Mouse (Mus musculus): Measurements from ENCODE around the gene Syt12. TPM values are rescaled to one million over a fixed set of nuclear protein-coding genes. Genes with fewer than 3 reads are reported as not detected.

Syt12 gene
- polyA plus RNA-seq, 1 experiment from 2014 or later = 1.9 TPM

GRCm38 (mm10) chr19:4417713-4418112, 59.5 kb downstream of the Syt12 start:
- H3K4me2 ChIP-seq (replicated peaks) = no peak overlapping the region
- no peak overlapping the region for H3K4me3 ChIP-seq
- H3K9ac ChIP-seq = no peak overlapping the region
- H3K9me3 ChIP-seq = no peaks in the 10 kb centered on the region
- H3K27ac ChIP-seq = no peak overlapping the region
- no peak for ATAC-seq (ENCODE audit: low FRiP score, low read depth)
- no peaks in the 10 kb centered on the region for H3K27me3 ChIP-seq (replicated peaks)
- H3K36me3 ChIP-seq = no peaks in the 10 kb centered on the region
- no peaks in the 10 kb centered on the region for H3K4me1 ChIP-seq

GRCm38 (mm10) chr19:4417183-4417582, 60.1 kb downstream of the Syt12 start:
- Histone ChIP-seq H3K36me3 (no peaks in the 10 kb centered on the region), H3K27me3 (replicated peaks) (no peaks in the 10 kb centered on the region), H3K4me1 (no peaks in the 10 kb centered on the region), H3K27ac (no peak overlapping the region), H3K9me3 (no peaks in the 10 kb centered on the region), H3K4me2 (replicated peaks) (no peak overlapping the region), H3K9ac (no peak overlapping the region), H3K4me3 (no peak overlapping the region)
- WGBS = 0% methylated on average over 1 of the region's 1 CpGs
- ATAC-seq (ENCODE audit: low FRiP score, low read depth) = no peak

DNA sequence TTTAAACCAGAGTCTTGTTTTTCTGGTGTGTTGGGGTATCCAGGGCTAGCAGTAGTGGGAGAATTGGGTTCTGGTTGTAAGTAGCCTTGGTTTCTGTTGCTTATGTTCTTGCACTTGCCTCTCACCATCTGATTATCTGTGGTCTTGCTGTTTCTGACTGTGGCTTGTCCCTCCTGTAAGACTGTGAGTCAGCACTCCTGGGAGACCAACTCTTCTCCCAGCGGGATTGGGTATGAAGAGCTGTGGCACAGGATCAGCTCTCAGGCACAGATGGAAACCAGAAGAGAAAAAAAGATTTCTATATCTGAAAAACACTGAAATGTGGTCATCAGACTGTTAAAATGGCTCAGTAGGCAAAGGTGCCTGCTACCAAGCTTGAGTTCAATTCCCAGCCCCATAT, 62.6 kb downstream of the Syt12 start:
- H3K4me1 ChIP-seq = no peaks in the 10 kb centered on the region
- H3K27me3 ChIP-seq (replicated peaks) = no peaks in the 10 kb centered on the region
- H3K9ac ChIP-seq = no peak overlapping the region
- H3K4me2 ChIP-seq (replicated peaks) = no peak overlapping the region
- WGBS = 69% methylated on average over 1 of the region's 1 CpGs
- no peak overlapping the region for H3K27ac ChIP-seq
- no peak overlapping the region for H3K4me3 ChIP-seq
- no peaks in the 10 kb centered on the region for H3K9me3 ChIP-seq
- ATAC-seq (ENCODE audit: low FRiP score, low read depth) = no peak
- H3K36me3 ChIP-seq = no peaks in the 10 kb centered on the region

GRCm38 (mm10) chr19:4409062-4409461, 68.2 kb downstream of the Syt12 start:
- ATAC-seq (ENCODE audit: low FRiP score, low read depth) = no peak
- 59% methylated on average over 2 of the region's 2 CpGs for WGBS
- H3K4me3 ChIP-seq = no peak overlapping the region

GRCm38 (mm10) chr19:4404840-4405239, 72.4 kb downstream of the Syt12 start:
- Histone ChIP-seq H3K9me3 (no peaks in the 10 kb centered on the region), H3K27me3 (replicated peaks) (no peaks in the 10 kb centered on the region), H3K9ac (no peak overlapping the region), H3K4me3 (no peak overlapping the region), H3K4me2 (replicated peaks) (no peak overlapping the region), H3K4me1 (no peaks in the 10 kb centered on the region), H3K36me3 (no peaks in the 10 kb centered on the region), H3K27ac (no peak overlapping the region)
- no peak for ATAC-seq (ENCODE audit: low FRiP score, low read depth)
- 94% methylated on average over 2 of the region's 2 CpGs for WGBS

More at GRCm38 (mm10) chr19:4409062-4409461, 68.2 kb downstream of the Syt12 start:
- Histone ChIP-seq H3K4me2 (replicated peaks) (no peak overlapping the region), H3K9me3 (no peaks in the 10 kb centered on the region), H3K27me3 (replicated peaks) (no peaks in the 10 kb centered on the region), H3K36me3 (no peaks in the 10 kb centered on the region), H3K4me1 (no peaks in the 10 kb centered on the region), H3K9ac (no peak overlapping the region), H3K27ac (no peak overlapping the region)

- Histone ChIP-seq H3K4me1 (peaks cover 15% of the 10 kb centered on the region), H3K27me3 (replicated peaks) (no peaks in the 10 kb centered on the region), H3K4me3 (no peak overlapping the region), H3K9ac (no peak overlapping the region), H3K4me2 (replicated peaks) (no peak overlapping the region), H3K27ac (no peak overlapping the region), H3K9me3 (no peaks in the 10 kb centered on the region), H3K36me3 (no peaks in the 10 kb centered on the region)
- ATAC-seq (ENCODE audit: low FRiP score, low read depth) = no peak
- 78% methylated on average over 4 of the region's 4 CpGs for WGBS
Observed at GRCm38 (mm10) chr19:4398959-4399358, 78.3 kb downstream of the Syt12 start.

DNA sequence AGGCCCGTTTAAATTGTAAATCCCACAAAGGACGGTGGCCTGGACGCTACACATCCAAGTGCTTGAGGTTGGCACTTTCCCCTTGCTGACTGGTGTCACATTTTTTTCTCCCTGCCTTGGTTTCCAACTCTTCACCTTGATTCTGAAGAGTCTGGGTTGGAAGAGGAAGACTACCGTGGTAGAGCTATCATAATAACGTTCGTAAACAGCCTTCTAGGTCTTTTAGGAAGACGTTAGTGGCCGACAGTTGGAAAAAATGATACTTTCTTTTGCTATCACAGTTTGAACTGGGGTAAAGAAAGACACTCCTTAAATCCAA, 78.7 kb downstream of the Syt12 start:
- no peak for ATAC-seq (ENCODE audit: low FRiP score, low read depth)
- no peaks in the 10 kb centered on the region for H3K9me3 ChIP-seq
- H3K27ac ChIP-seq = no peak overlapping the region
- H3K9ac ChIP-seq = peak overlapping the region; percentile 79; the same call in 1 of the 2 replicates
- peaks cover 17% of the 10 kb centered on the region for H3K4me1 ChIP-seq
- peak overlapping the region; percentile 94 for H3K4me2 ChIP-seq (replicated peaks)
- peak overlapping the region; percentile 99 for H3K4me3 ChIP-seq
- 32% methylated on average over 8 of the region's 8 CpGs for WGBS
- H3K36me3 ChIP-seq = no peaks in the 10 kb centered on the region
- H3K27me3 ChIP-seq (replicated peaks) = no peaks in the 10 kb centered on the region

GRCm38 (mm10) chr19:4397798-4398629, 79.2 kb downstream of the Syt12 start, which contains the start of gene Kdm2a:
Gene Kdm2a (minus strand): TSS chr19:4398285.
- H3K27me3 ChIP-seq (replicated peaks) = no peaks in the 10 kb centered on the region
- peak within 1 kb of the TSS; percentile 77 for H3K27ac ChIP-seq
- peak within 1 kb of the TSS; percentile 94 for H3K4me2 ChIP-seq (replicated peaks)
- peak within 1 kb of the TSS; percentile 79 for H3K9ac ChIP-seq
- under 1% methylated on average over 82 of the region's 82 CpGs for WGBS
- no peaks in the 10 kb centered on the region for H3K36me3 ChIP-seq
- no peaks in the 10 kb centered on the region for H3K9me3 ChIP-seq
- H3K4me3 ChIP-seq = peak within 1 kb of the TSS; percentile 99
- H3K4me1 ChIP-seq = peaks cover 19% of the 10 kb centered on the region
- ATAC-seq (ENCODE audit: low FRiP score, low read depth) = peak; percentile 27

DNA sequence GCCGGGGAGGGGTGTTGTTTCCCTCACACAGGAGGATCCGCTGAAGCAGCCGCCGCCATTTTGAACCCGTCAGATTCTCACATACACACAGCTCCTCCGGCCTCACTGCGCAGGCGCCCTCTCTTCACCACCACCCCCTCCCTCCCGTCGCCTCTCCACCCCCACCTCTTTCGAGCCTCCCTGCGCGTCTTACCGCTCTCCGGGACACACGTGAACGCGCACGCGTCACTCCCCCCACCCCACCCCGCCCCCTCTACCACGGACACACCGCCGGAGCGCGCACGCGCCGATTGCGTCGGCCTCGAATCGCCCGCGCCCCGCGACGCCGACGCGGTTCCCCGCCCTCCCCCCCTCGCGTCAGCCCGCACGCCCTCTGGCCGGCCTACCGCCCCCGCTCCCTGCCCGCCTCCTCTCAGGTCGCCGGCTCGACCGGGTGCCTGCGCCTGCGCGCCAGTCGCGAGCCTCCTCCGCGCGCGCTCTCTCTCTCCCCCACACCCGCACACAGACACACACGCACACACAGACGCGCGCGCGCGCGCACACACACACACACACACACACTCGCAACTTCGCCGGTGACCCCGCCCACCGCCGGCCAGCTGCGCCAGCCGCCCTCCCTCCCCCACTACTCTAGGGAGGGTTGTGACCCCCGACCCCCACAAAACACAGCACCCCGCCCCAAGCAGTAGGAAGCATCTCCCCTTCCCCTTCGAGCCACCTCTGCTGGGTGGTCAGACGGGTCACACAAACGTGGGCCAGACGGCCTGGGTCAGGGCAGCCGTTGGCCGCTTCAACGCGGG, 80.0 kb downstream of the Syt12 start:
- Histone ChIP-seq H3K27ac (peak overlapping the region; percentile 89), H3K4me3 (peak overlapping the region; percentile 99), H3K27me3 (replicated peaks) (no peaks in the 10 kb centered on the region), H3K4me2 (replicated peaks) (peak overlapping the region; percentile 94), H3K9ac (peak overlapping the region; percentile 100), H3K9me3 (no peaks in the 10 kb centered on the region), H3K4me1 (peaks cover 21% of the 10 kb centered on the region), H3K36me3 (no peaks in the 10 kb centered on the region)
- WGBS = under 1% methylated on average over 80 of the region's 90 CpGs
- peak; percentile 90 for ATAC-seq (ENCODE audit: low FRiP score, low read depth)

GRCm38 (mm10) chr19:4396081-4396997, 80.9 kb downstream of the Syt12 start:
- H3K4me1 ChIP-seq = peaks cover 21% of the 10 kb centered on the region
- peak overlapping the region; percentile 94 for H3K4me2 ChIP-seq (replicated peaks)
- H3K27ac ChIP-seq = peak overlapping the region; percentile 89
- H3K9me3 ChIP-seq = no peaks in the 10 kb centered on the region
- under 1% methylated on average over 76 of the region's 80 CpGs for WGBS
- H3K9ac ChIP-seq = peak overlapping the region; percentile 100
- H3K36me3 ChIP-seq = no peaks in the 10 kb centered on the region
- peak; percentile 57 for ATAC-seq (ENCODE audit: low FRiP score, low read depth)
- peak overlapping the region; percentile 99 for H3K4me3 ChIP-seq
- H3K27me3 ChIP-seq (replicated peaks) = no peaks in the 10 kb centered on the region

All from neural tube, embryonic 12.5 days (tissue).